ENCODE assay signal across 9 mouse cellular contexts in genomic region chr14:121752686-121753426, GRCm38 (mm10). TPM values are rescaled to one million over a fixed set of nuclear protein-coding genes. Genes with fewer than 3 reads are reported as not detected.
DNase-seq lines count a peak whose midpoint lies in the region; ATAC-seq and TF ChIP-seq lines count a peak whose summit lies in the region.
"Had no signal": no experiment of that assay in that cellular context is flagged by ENCODE, and none has a peak within 500 bp of the region (broad histone marks: within the 10 kb centered on the region; RNA-seq: fewer than 3 reads in every experiment).

No protein-coding gene starts in this region.

- dilution Hi-C loops in CH12.LX (cut with MboI; ENCODE audit: extremely low pct_ligation_motif_present, extremely low pct_unique_long_range_greater_than_20kb, low sequenced_read_pairs), result no loop called here

- H3K9ac ChIP-seq in hindbrain, embryonic 14.5 days, result no peak overlapping the region
- H3K9ac ChIP-seq in CH12.LX (ENCODE audit: insufficient read depth, low read depth), result no peak overlapping the region
- H3K9ac ChIP-seq in embryonic facial prominence, embryonic 15.5 days, result no peak overlapping the region
- H3K9ac ChIP-seq in midbrain, embryonic 13.5 days (replicated peaks), result no peak overlapping the region

- TF ChIP-seq RAD21 in CH12.LX (IDR thresholded peaks at IDR 0.05; ENCODE audit: low read depth, low read length), result peak; percentile 75

- H3K9me3 ChIP-seq in hindbrain, embryonic 14.5 days (ENCODE audit: control insufficient read depth, low read length), result no peaks in the 10 kb centered on the region
- no peaks in the 10 kb centered on the region for H3K9me3 ChIP-seq in hindbrain, embryonic 10.5 days
- no peaks in the 10 kb centered on the region for H3K9me3 ChIP-seq in CH12.LX (replicated peaks; ENCODE audit: low read length)
- no peaks in the 10 kb centered on the region for H3K9me3 ChIP-seq in embryonic facial prominence, embryonic 15.5 days (replicated peaks)
- no peaks in the 10 kb centered on the region for H3K9me3 ChIP-seq in midbrain, embryonic 13.5 days

- ATAC-seq in hindbrain, embryonic 14.5 days (ENCODE audit: low FRiP score), result no peak
- no peak for ATAC-seq in embryonic facial prominence, embryonic 15.5 days (ENCODE audit: insufficient number of reproducible peaks, low FRiP score, low TSS enrichment, low read depth)
- ATAC-seq in midbrain, embryonic 13.5 days, result peak; percentile 69

- no peaks in the 10 kb centered on the region for H3K4me1 ChIP-seq in hindbrain, embryonic 14.5 days (replicated peaks; ENCODE audit: control insufficient read depth, insufficient read depth, low read length)
- H3K4me1 ChIP-seq in hindbrain, embryonic 10.5 days (replicated peaks), result 0 out of 2 replicates have a peak, but pooled peaks cover 4% of the 10 kb centered on the region
- peaks cover 2 to 26% of the 10 kb centered on the region in 2 experiments; a peak in 2 of 4 replicates for H3K4me1 ChIP-seq in CH12.LX (ENCODE audit: control insufficient read depth in 1 of 2, insufficient read depth in 2 of 2)
- peaks cover 20% of the 10 kb centered on the region; the same call in 1 of the 2 replicates for H3K4me1 ChIP-seq in embryonic facial prominence, embryonic 15.5 days
- H3K4me1 ChIP-seq in midbrain, embryonic 13.5 days (replicated peaks), result no peaks in the 10 kb centered on the region

- TF ChIP-seq CTCF in CH12.LX (conservative IDR thresholded peaks at IDR 0.05 in 1 of 2, IDR thresholded peaks at IDR 0.05 in 1 of 2; ENCODE audit: low read depth in 2 of 2, low read length in 2 of 2), result peak in 1 of 2 experiments; percentile 71; a peak in 2 of 4 replicates

- no peaks in the 10 kb centered on the region for H3K79me2 ChIP-seq in CH12.LX (replicated peaks; ENCODE audit: control insufficient read depth, extremely low read depth, insufficient read depth, poor library complexity, severe bottlenecking)

- WGBS in hindbrain, embryonic 14.5 days, result 71% methylated on average over 19 of the region's 19 CpGs
- WGBS in hindbrain, embryonic 10.5 days, result 71% methylated on average over 19 of the region's 19 CpGs
- WGBS in embryonic facial prominence, embryonic 15.5 days, result 52% methylated on average over 19 of the region's 19 CpGs
- WGBS in midbrain, embryonic 13.5 days, result 68% methylated on average over 19 of the region's 19 CpGs

- H3K36me3 ChIP-seq in hindbrain, embryonic 14.5 days (replicated peaks; ENCODE audit: control insufficient read depth, insufficient read depth), result no peaks in the 10 kb centered on the region
- no peaks in the 10 kb centered on the region for H3K36me3 ChIP-seq in hindbrain, embryonic 10.5 days
- peaks cover 0 to 1% of the 10 kb centered on the region in 2 experiments for H3K36me3 ChIP-seq in CH12.LX (replicated peaks in 1 of 2; ENCODE audit: control insufficient read depth in 1 of 2, insufficient read depth in 1 of 2, low read length in 1 of 2)
- H3K36me3 ChIP-seq in embryonic facial prominence, embryonic 15.5 days, result no peaks in the 10 kb centered on the region
- H3K36me3 ChIP-seq in midbrain, embryonic 13.5 days, result no peaks in the 10 kb centered on the region

- no peak for TF ChIP-seq POLR2A in CH12.LX (IDR thresholded peaks at IDR 0.05; ENCODE audit: low read depth, low read length)

- no peak overlapping the region for H3K4me2 ChIP-seq in hindbrain, embryonic 14.5 days (replicated peaks)
- no peak overlapping the region for H3K4me2 ChIP-seq in CH12.LX (ENCODE audit: insufficient read depth, low read depth, poor library complexity, severe bottlenecking)
- no peak overlapping the region for H3K4me2 ChIP-seq in embryonic facial prominence, embryonic 15.5 days (replicated peaks)
- no peak overlapping the region for H3K4me2 ChIP-seq in midbrain, embryonic 13.5 days (replicated peaks)

- H3K27ac ChIP-seq in hindbrain, embryonic 14.5 days, result no peak overlapping the region
- H3K27ac ChIP-seq in hindbrain, embryonic 10.5 days, result no peak overlapping the region
- no peak overlapping the region for H3K27ac ChIP-seq in CH12.LX (ENCODE audit: insufficient read depth, low read depth)
- H3K27ac ChIP-seq in embryonic facial prominence, embryonic 15.5 days (replicated peaks), result 0 out of 2 replicates have a peak overlapping the region, but pooled peaks have one; percentile 22
- H3K27ac ChIP-seq in midbrain, embryonic 13.5 days, result no peak overlapping the region

- no peaks in the 10 kb centered on the region for H3K27me3 ChIP-seq in hindbrain, embryonic 14.5 days (ENCODE audit: control insufficient read depth, insufficient read depth, low read length)
- 0 out of 2 replicates have a peak, but pooled peaks cover 5% of the 10 kb centered on the region for H3K27me3 ChIP-seq in hindbrain, embryonic 10.5 days (ENCODE audit: insufficient read depth, poor library complexity, severe bottlenecking)
- no peaks in the 10 kb centered on the region for H3K27me3 ChIP-seq in CH12.LX (replicated peaks)
- no peaks in the 10 kb centered on the region for H3K27me3 ChIP-seq in embryonic facial prominence, embryonic 15.5 days
- H3K27me3 ChIP-seq in midbrain, embryonic 13.5 days, result 0 out of 2 replicates have a peak, but pooled peaks cover 4% of the 10 kb centered on the region

- peak; percentile 67 for DNase-seq in hindbrain, embryonic 14.5 days (ENCODE audit: low spot score)
- no peak for DNase-seq in hindbrain, embryonic 10.5 days (ENCODE audit: low spot score)
- DNase-seq in CH12.LX (ENCODE audit: extremely low read depth), result no peak
- no peak for DNase-seq in natural killer cell, adult 2 months (ENCODE audit: low spot score in 2 of 2)
- DNase-seq in right cerebral cortex, postnatal 25 days, result no peak
- no peak for DNase-seq in ovary, adult 18-20 months (ENCODE audit: low spot score)
- DNase-seq: layer of hippocampus, adult 9-11 months had no signal

- TF ChIP-seq EP300 in CH12.LX (IDR thresholded peaks at IDR 0.05; ENCODE audit: low read length), result no peak

- in situ Hi-C loops in CH12.LX (cut with MboI; ENCODE audit: low pct_ligation_motif_present, low pct_unique_long_range_greater_than_20kb, low sequenced_read_pairs), result loop anchor here (10.0 kb wide), 1 partner anchor 178 kb away; no protein-coding TSS in a partner anchor

- H3K4me3 ChIP-seq in hindbrain, embryonic 14.5 days (replicated peaks; ENCODE audit: low read length), result no peak overlapping the region
- no peak overlapping the region for H3K4me3 ChIP-seq in hindbrain, embryonic 10.5 days
- no peak overlapping the region for H3K4me3 ChIP-seq in CH12.LX (replicated peaks in 1 of 3; ENCODE audit: low read depth in 2 of 3, low read length in 2 of 3, poor library complexity in 1 of 3)
- no peak overlapping the region for H3K4me3 ChIP-seq in embryonic facial prominence, embryonic 15.5 days (replicated peaks)
- no peak overlapping the region for H3K4me3 ChIP-seq in midbrain, embryonic 13.5 days (replicated peaks)

TF ChIP-seq in CH12.LX, 34 proteins besides CTCF, POLR2A, EP300 and RAD21:
- TF ChIP-seq ZC3H11A (IDR thresholded peaks at IDR 0.05; ENCODE audit: low read depth, low read length) (peak; percentile 25; the same call in 1 of the 2 replicates), MAFK (IDR thresholded peaks at IDR 0.05; ENCODE audit: insufficient replicate concordance, low read length) (no peak), SMC3 (IDR thresholded peaks at IDR 0.05; ENCODE audit: low read depth, low read length) (peak; percentile 80)
TF ChIP-seq in CH12.LX: peak in this region for 2.

RNA-seq across cellular contexts. Expression of gene Dock9, which starts 44.8 kb away (rescaled TPM):
- polyA plus RNA-seq in hindbrain, embryonic 14.5 days (2014; fragmentation: Nextera tagmentation; extraction: Ambion mirVana), result 15.4 and 16.2 TPM in 2 replicates
- polyA plus RNA-seq in hindbrain, embryonic 10.5 days (2016; fragmentation: Nextera tagmentation; extraction: Ambion mirVana), result 3.3 and 3.4 TPM in 2 replicates
- total RNA-seq in CH12.LX (2012; rRNA removed) (11.1 and 12.2 TPM in 2 replicates), CH12.LX (2014; rRNA removed) (8.6 and 9.3 TPM in 2 replicates)
- 10.3 and 10.4 TPM in 2 replicates for polyA plus RNA-seq in CH12.LX (2012; ENCODE audit: insufficient read length, low read depth)
- 8.7 and 9.8 TPM in 2 replicates for polyA plus RNA-seq in embryonic facial prominence, embryonic 15.5 days (2015; fragmentation: Nextera tagmentation; extraction: Ambion mirVana)
- polyA plus RNA-seq in midbrain, embryonic 13.5 days (2015; fragmentation: Nextera tagmentation; extraction: Ambion mirVana), result 5.1 and 5.5 TPM in 2 replicates
